Mouse (Mus musculus) forebrain, embryonic 11.5 days (tissue): ENCODE measurements around the gene Lmo4. TPM values are rescaled to one million over a fixed set of nuclear protein-coding genes. Genes with fewer than 3 reads are reported as not detected.

ENCODE experiments used
- ATAC-seq: fragments of 200-750 bp; cut with Nextera tagmentation; replicated peaks from 2 replicates; pipeline ENCODE4 v1.8.0; 2017; ENCODE audit warnings: moderate TSS enrichment; ENCODE audit not compliant: low FRiP score
- DNase-seq: peaks from one replicate; pipeline ENCODE4 v3.0.0-alpha.2; 2017; ENCODE audit warnings: low spot score
- H3K27ac ChIP-seq: fragments of 300-500 bp; sonication (generic); 2 replicates; pipeline ENCODE4 v1.5.1; 2014; ENCODE audit warnings: low read depth, low read length
- H3K27me3 ChIP-seq: fragments of 300-500 bp; sonication (generic); 2 replicates; pipeline ENCODE4 v1.6.1; 2014; ENCODE audit warnings: mild to moderate bottlenecking, low read length, mixed read lengths; ENCODE audit not compliant: control insufficient read depth, insufficient read depth
- H3K36me3 ChIP-seq: fragments of 300-500 bp; sonication (generic); 2 replicates; pipeline ENCODE4 v1.6.1; 2014; ENCODE audit warnings: mild to moderate bottlenecking, low read length, moderate library complexity, mixed read lengths; ENCODE audit not compliant: control insufficient read depth, insufficient read depth
- H3K4me1 ChIP-seq: fragments of 300-500 bp; sonication (generic); replicated peaks from 2 replicates; pipeline ENCODE4 v1.6.1; 2014; ENCODE audit warnings: low read length, mixed read lengths; ENCODE audit not compliant: control insufficient read depth, insufficient read depth
- H3K4me2 ChIP-seq: fragments of 300-500 bp; sonication (generic); 2 replicates; pipeline ENCODE4 v1.6.1; 2014; ENCODE audit warnings: low read depth, mild to moderate bottlenecking, low read length, moderate library complexity, mixed read lengths; ENCODE audit not compliant: severe bottlenecking
- H3K4me3 ChIP-seq: fragments of 300-500 bp; sonication (generic); 2 replicates; pipeline ENCODE4 v1.5.1; 2014; ENCODE audit warnings: low read depth, low read length
- H3K9ac ChIP-seq: fragments of 300-500 bp; sonication (generic); 2 replicates; pipeline ENCODE4 v1.6.1; 2014; ENCODE audit warnings: low read length
- H3K9me3 ChIP-seq: fragments of 300-500 bp; sonication (generic); 2 replicates; pipeline ENCODE4 v1.6.1; 2016; ENCODE audit warnings: low read length, mixed read lengths; ENCODE audit not compliant: control insufficient read depth
- WGBS: fragments of 180-500 bp; shearing (Covaris S2); extraction: QIAGEN DNeasy Blood & Tissue Kit; methylation state at CpG from one replicate; pipeline ENCODE4 v1.1.7; 2014; 5-methylcytosine and 5-hydroxymethylcytosine counted together
- polyA plus RNA-seq: library from polyadenylated mRNA; unstranded; fragments of >200 nt; fragmentation: Nextera tagmentation; extraction: Ambion mirVana; gene quantifications from 2 replicates; pipeline ENCODE4 v1.2.1, GENCODE M21; 2014

Gene Lmo4
- polyA plus RNA-seq, 1 experiment from 2014 or later = 50.4 TPM

- WGBS = 93% methylated on average over 6 of the region's 6 CpGs
- no peak overlapping the region for H3K9ac ChIP-seq
- H3K36me3 ChIP-seq = no peaks in the 10 kb centered on the region
- no peak overlapping the region for H3K4me3 ChIP-seq
- ATAC-seq (no peak), DNase-seq (no peak)
- no peaks in the 10 kb centered on the region for H3K27me3 ChIP-seq
- no peak overlapping the region for H3K4me2 ChIP-seq
- H3K4me1 ChIP-seq = no peaks in the 10 kb centered on the region; the same call in 1 of the 2 replicates
- H3K27ac ChIP-seq = no peak overlapping the region
- no peaks in the 10 kb centered on the region for H3K9me3 ChIP-seq
Measured at GRCm38 (mm10) chr3:144231931-144232330, 26.9 kb upstream of the Lmo4 start.

- DNase-seq = no peak
- Histone ChIP-seq H3K4me3 (no peak overlapping the region), H3K9ac (no peak overlapping the region), H3K27ac (no peak overlapping the region), H3K4me2 (no peak overlapping the region), H3K27me3 (peaks cover 4% of the 10 kb centered on the region; the same call in 1 of the 2 replicates), H3K9me3 (no peaks in the 10 kb centered on the region), H3K4me1 (no peaks in the 10 kb centered on the region; the same call in 1 of the 2 replicates), H3K36me3 (no peaks in the 10 kb centered on the region)
- 88% methylated on average over 7 of the region's 7 CpGs for WGBS
- ATAC-seq = no peak
Measured at GRCm38 (mm10) chr3:144231419-144231818, 26.4 kb upstream of the Lmo4 start.

GRCm38 (mm10) chr3:144230016-144230415, 25.0 kb upstream of the Lmo4 start:
- no peak for ATAC-seq
- Histone ChIP-seq H3K36me3 (no peaks in the 10 kb centered on the region), H3K4me2 (no peak overlapping the region), H3K4me3 (no peak overlapping the region), H3K27ac (no peak overlapping the region), H3K27me3 (peaks cover 8% of the 10 kb centered on the region), H3K4me1 (no peaks in the 10 kb centered on the region; the same call in 1 of the 2 replicates), H3K9me3 (no peaks in the 10 kb centered on the region), H3K9ac (no peak overlapping the region)
- 85% methylated on average over 9 of the region's 9 CpGs for WGBS
- no peak for DNase-seq

DNA sequence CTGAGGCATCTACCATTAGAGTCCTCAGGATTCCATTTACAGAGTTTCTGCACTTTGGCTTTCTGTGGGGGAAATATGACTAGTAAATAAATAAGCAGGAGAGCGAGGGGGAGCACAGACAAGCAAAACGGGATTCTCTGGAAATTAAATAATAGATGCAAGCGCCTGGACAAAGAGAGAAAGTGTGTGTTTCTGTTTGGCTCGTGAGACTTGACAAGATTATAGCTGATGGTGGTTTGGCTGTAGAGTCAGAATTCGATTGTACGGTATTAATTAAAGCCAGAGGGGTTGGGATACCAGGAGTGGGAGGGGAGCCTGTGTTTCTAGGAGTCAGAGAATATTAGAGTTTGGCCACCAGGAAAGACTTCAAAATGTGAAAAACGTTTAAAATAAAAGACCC, 24.3 kb upstream of the Lmo4 start:
- DNase-seq (no peak), ATAC-seq (no peak)
- no peak overlapping the region for H3K4me2 ChIP-seq
- H3K36me3 ChIP-seq = no peaks in the 10 kb centered on the region
- H3K9ac ChIP-seq = no peak overlapping the region
- H3K4me1 ChIP-seq = peaks cover 2% of the 10 kb centered on the region; the same call in 1 of the 2 replicates
- 70% methylated on average over 7 of the region's 7 CpGs for WGBS
- no peak overlapping the region for H3K4me3 ChIP-seq
- H3K27me3 ChIP-seq = peaks cover 8% of the 10 kb centered on the region
- H3K9me3 ChIP-seq = no peaks in the 10 kb centered on the region
- no peak overlapping the region for H3K27ac ChIP-seq

GRCm38 (mm10) chr3:144225456-144226240, 20.6 kb upstream of the Lmo4 start:
- H3K9me3 ChIP-seq = no peaks in the 10 kb centered on the region
- H3K9ac ChIP-seq = no peak overlapping the region
- H3K4me2 ChIP-seq = no peak overlapping the region
- H3K36me3 ChIP-seq = no peaks in the 10 kb centered on the region
- ATAC-seq (no peak), DNase-seq (no peak)
- H3K4me1 ChIP-seq = peaks cover 6% of the 10 kb centered on the region; the same call in 1 of the 2 replicates
- 78% methylated on average over 9 of the region's 9 CpGs for WGBS
- H3K4me3 ChIP-seq = no peak overlapping the region
- no peak overlapping the region for H3K27ac ChIP-seq
- H3K27me3 ChIP-seq = peaks cover 13% of the 10 kb centered on the region

- H3K27ac ChIP-seq = no peak overlapping the region
- 35% methylated on average over 7 of the region's 7 CpGs for WGBS
- ATAC-seq (0 out of 2 replicates have a peak, but pooled peaks have one; percentile 43), DNase-seq (no peak)
- no peaks in the 10 kb centered on the region for H3K9me3 ChIP-seq
- H3K4me1 ChIP-seq = peaks cover 6% of the 10 kb centered on the region; the same call in 1 of the 2 replicates
- H3K27me3 ChIP-seq = peaks cover 13% of the 10 kb centered on the region
- H3K4me2 ChIP-seq = no peak overlapping the region
- no peak overlapping the region for H3K4me3 ChIP-seq
- no peak overlapping the region for H3K9ac ChIP-seq
- H3K36me3 ChIP-seq = no peaks in the 10 kb centered on the region
Measured at GRCm38 (mm10) chr3:144224594-144224993, 19.6 kb upstream of the Lmo4 start.

- DNase-seq = peak; percentile 66
- Histone ChIP-seq H3K9ac (no peak overlapping the region), H3K4me2 (peak overlapping the region; percentile 31; the same call in 1 of the 2 replicates), H3K4me1 (peaks cover 6% of the 10 kb centered on the region; the same call in 1 of the 2 replicates), H3K9me3 (no peaks in the 10 kb centered on the region), H3K36me3 (no peaks in the 10 kb centered on the region), H3K4me3 (no peak overlapping the region), H3K27ac (no peak overlapping the region), H3K27me3 (peaks cover 13% of the 10 kb centered on the region)
- WGBS = 35% methylated on average over 20 of the region's 20 CpGs
- ATAC-seq = peak; percentile 71
Measured at GRCm38 (mm10) chr3:144223377-144224105, 18.5 kb upstream of the Lmo4 start.

GRCm38 (mm10) chr3:144222381-144222780, 17.4 kb upstream of the Lmo4 start:
- DNase-seq = no peak
- no peak for ATAC-seq
- Histone ChIP-seq H3K27ac (no peak overlapping the region), H3K4me1 (peaks cover 6% of the 10 kb centered on the region; the same call in 1 of the 2 replicates), H3K27me3 (peaks cover 13% of the 10 kb centered on the region), H3K9ac (no peak overlapping the region), H3K9me3 (no peaks in the 10 kb centered on the region), H3K36me3 (no peaks in the 10 kb centered on the region), H3K4me2 (no peak overlapping the region), H3K4me3 (no peak overlapping the region)
- WGBS = 84% methylated on average over 9 of the region's 9 CpGs
